Mouse (Mus musculus) Patski (cell line): ENCODE data around the gene Tceanc. TPM values are rescaled to one million over a fixed set of nuclear protein-coding genes. Genes with fewer than 3 reads are reported as not detected.
A peak's percentile ranks its signal among the peaks of the same experiment; 100 is the strongest.

Experiments
- ATAC-seq: fragments of 100-300 bp; one replicate; pipeline ENCODE4 v1.8.0; 2021
- CTCF ChIA-PET: fragments of 350-600 bp; sonication (Branson Sonifier 250); formaldehyde crosslinking; loops from one replicate; lab custom pipeline; 2022; ENCODE audit warnings: inconsistent platforms; lab: Charles Lee
- POLR2A ChIA-PET: fragments of 350-600 bp; sonication (Branson Sonifier 250); formaldehyde crosslinking; loops from one replicate; lab custom pipeline; 2022; ENCODE audit warnings: antibody characterized with exemption, inconsistent platforms; lab: Charles Lee
- DNase-seq: peaks from one replicate; pipeline ENCODE4 v3.0.0-alpha.2; 2011; ENCODE audit warnings: low read depth, low spot score
- H3K27me3 ChIP-seq: fragments of 371-371 bp; one replicate; pipeline ENCODE4 v1.5.1; 2021
- CTCF ChIP-seq: fragments of 100-300 bp; IDR thresholded peaks from one replicate; pipeline ENCODE4 v1.5.1; 2021
- in situ Hi-C: fragments of 300-500 bp; cut with MboI; formaldehyde crosslinking; loops from 3 replicates; pipeline ENCODE4 v1.11.1; 2018; ENCODE audit warnings: low pct_unique_long_range_greater_than_20kb, mixed read lengths
- polyA plus RNA-seq: library from polyadenylated mRNA; unstranded; gene quantifications from one replicate; pipeline ENCODE4 v1.2.3, GENCODE M21; 2021

Gene Tceanc
- polyA plus RNA-seq, 1 experiment from 2014 or later = 2.7 TPM

GRCm38 (mm10) chrX:166495052-166495451 lies 23.3 kb downstream of the Tceanc start:
- TF ChIP-seq CTCF = no peak
- H3K27me3 ChIP-seq = no peaks in the 10 kb centered on the region
- ATAC-seq (no peak), DNase-seq (no peak)
- in situ Hi-C loops = no loop called here
- ChIA-PET CTCF (no interaction called here), POLR2A (interaction anchor here (1.0 kb wide), 1 partner anchor 16 kb away, joined by 5 read pairs; no protein-coding TSS in a partner anchor)

- ATAC-seq (peak; percentile 98), DNase-seq (no peak)
- ChIA-PET CTCF (no interaction called here), POLR2A (interaction anchor here (1.0 kb wide), 1 partner anchor 40 kb away, joined by 4 read pairs; no protein-coding TSS in a partner anchor)
- no peak for TF ChIP-seq CTCF
- H3K27me3 ChIP-seq = no peaks in the 10 kb centered on the region
- in situ Hi-C loops = no loop called here
These were observed 38.9 kb downstream of the Tceanc start, which contains the start of gene Rab9 for GRCm38 (mm10) chrX:166479365-166479983. Rab9 (minus strand) TSS chrX:166479867.

GRCm38 (mm10) chrX:166478631-166479364 lies 39.6 kb downstream of the Tceanc start:
- H3K27me3 ChIP-seq = peaks cover 3% of the 10 kb centered on the region
- in situ Hi-C loops = no loop called here
- ChIA-PET POLR2A (interaction anchor here (1.0 kb wide), 1 partner anchor 39 kb away, joined by 4 read pairs; no protein-coding TSS in a partner anchor), CTCF (no interaction called here)
- ATAC-seq = peak; percentile 13
- DNase-seq = no peak
- no peak for TF ChIP-seq CTCF

DNA sequence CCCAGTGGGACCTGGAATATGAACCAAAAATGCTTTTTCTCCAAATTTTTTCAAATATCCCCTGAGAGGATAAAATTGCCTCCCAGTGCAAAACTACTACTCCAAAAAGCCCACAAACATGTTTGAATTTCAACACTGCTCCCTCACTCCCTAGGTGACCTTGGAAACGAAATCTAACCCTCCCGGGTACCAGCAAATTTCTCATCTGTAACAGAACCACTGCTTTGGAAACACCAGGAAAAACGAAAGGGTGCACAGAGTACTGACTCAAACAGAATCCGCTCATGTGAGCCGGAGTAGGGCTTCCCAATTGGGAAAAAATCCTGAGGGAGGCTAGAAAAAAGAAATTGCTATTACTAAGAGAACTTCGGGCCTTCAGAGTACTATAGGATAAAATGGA lies 41.0 kb downstream of the Tceanc start:
- in situ Hi-C loops = no loop called here
- ATAC-seq (no peak), DNase-seq (no peak)
- ChIA-PET CTCF (no interaction called here), POLR2A (no interaction called here)
- peaks cover 6% of the 10 kb centered on the region for H3K27me3 ChIP-seq
- TF ChIP-seq CTCF = no peak

DNA sequence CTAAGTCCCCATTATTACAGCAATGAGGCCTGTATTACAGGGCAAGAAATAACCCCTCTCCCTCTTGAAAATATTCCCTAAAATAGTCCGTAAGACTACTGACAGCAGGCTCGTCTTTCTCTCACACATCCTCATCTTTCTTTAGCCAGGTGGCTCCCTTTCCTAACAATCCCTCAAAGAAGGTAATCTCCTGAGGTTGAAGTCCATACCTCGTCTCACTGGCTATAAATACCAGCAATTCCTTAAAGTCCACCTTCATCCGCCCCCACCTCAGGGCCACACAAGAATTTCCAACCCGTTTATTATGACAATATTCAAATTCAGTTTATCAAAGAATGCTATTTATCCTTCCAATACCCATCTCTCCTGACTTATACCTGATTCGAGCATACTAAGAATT lies 45.8 kb downstream of the Tceanc start:
- no peak for DNase-seq
- no peak for TF ChIP-seq CTCF
- no peak for ATAC-seq
- ChIA-PET POLR2A (no interaction called here), CTCF (no interaction called here)
- in situ Hi-C loops = loop anchor here (5.0 kb wide), 1 partner anchor 85 kb away; no protein-coding TSS in a partner anchor
- peaks cover 6% of the 10 kb centered on the region for H3K27me3 ChIP-seq

GRCm38 (mm10) chrX:166468321-166468720 lies 50.0 kb downstream of the Tceanc start:
- no peak for ATAC-seq
- ChIA-PET POLR2A (no interaction called here), CTCF (no interaction called here)
- peaks cover 3% of the 10 kb centered on the region for H3K27me3 ChIP-seq
- in situ Hi-C loops = no loop called here
- DNase-seq = no peak
- no peak for TF ChIP-seq CTCF

DNA sequence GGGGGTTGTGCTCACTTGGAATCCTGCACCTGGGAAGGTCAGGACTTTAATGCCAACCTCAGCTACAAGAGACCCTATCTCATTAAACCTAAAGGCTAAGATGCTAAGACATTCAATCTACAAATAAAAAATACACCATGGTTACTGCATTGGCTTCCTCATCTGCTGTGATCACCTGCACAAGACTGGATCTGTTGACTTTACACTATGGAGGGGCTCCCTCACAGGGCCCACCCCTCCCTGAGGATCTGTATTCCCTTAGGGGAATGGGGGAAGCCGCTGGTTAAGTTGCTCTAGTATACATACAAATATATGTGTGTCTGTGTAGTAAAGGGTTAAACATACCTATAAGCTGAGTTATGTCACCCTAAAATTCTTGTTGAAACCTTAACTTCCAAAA lies 62.8 kb downstream of the Tceanc start:
- peaks cover 7% of the 10 kb centered on the region for H3K27me3 ChIP-seq
- no peak for TF ChIP-seq CTCF
- in situ Hi-C loops = no loop called here
- ChIA-PET POLR2A (no interaction called here), CTCF (interaction anchor here (1.3 kb wide), 1 partner anchor 39 kb away, joined by 3 read pairs; no protein-coding TSS in a partner anchor)
- DNase-seq (no peak), ATAC-seq (no peak)

GRCm38 (mm10) chrX:166454331-166454730 lies 64.0 kb downstream of the Tceanc start:
- in situ Hi-C loops = no loop called here
- POLR2A ChIA-PET = no interaction called here

DNA sequence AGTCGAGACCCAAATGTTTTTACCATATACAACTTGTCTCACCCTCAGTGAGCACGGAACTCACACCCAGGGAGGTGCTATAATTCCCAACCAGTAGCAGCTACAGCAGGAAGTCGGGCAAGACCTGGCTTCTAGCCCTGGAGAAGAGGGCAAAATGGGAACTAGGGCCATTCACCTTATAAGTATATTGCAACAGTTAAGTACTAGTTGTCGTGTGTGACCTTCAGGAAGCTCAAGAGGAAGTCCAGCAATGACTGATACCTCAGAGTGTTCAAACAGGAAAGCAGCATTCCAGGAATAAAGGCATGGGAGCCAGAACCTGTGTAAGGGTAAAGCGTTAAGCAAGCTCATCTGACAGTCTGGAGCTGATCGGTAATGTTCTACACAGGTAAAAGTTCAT lies 64.8 kb downstream of the Tceanc start:
- no peak for TF ChIP-seq CTCF
- ATAC-seq (no peak), DNase-seq (no peak)
- ChIA-PET CTCF (no interaction called here), POLR2A (no interaction called here)
- in situ Hi-C loops = no loop called here
- peaks cover 7% of the 10 kb centered on the region for H3K27me3 ChIP-seq

More at GRCm38 (mm10) chrX:166454331-166454730, 64.0 kb downstream of the Tceanc start:
- peaks cover 7% of the 10 kb centered on the region for H3K27me3 ChIP-seq
- no peak for ATAC-seq
- CTCF ChIA-PET = no interaction called here
- no peak for DNase-seq
- peak; percentile 29 for TF ChIP-seq CTCF

Other genes with a start within 250 kb of the Tceanc start
- gene Trappc2, start 78.0 kb downstream of the Tceanc start, polyA plus RNA-seq = 14.4 TPM
- gene Ofd1, start 77.9 kb downstream of the Tceanc start, polyA plus RNA-seq = 17.9 TPM
- gene Rab9, start 38.7 kb downstream of the Tceanc start, polyA plus RNA-seq = 36.6 TPM
- not detected for gene Egfl6, start 67.2 kb upstream of the Tceanc start, polyA plus RNA-seq